Mouse (Mus musculus): ENCODE measurements around the gene Angpt4.

DNA sequence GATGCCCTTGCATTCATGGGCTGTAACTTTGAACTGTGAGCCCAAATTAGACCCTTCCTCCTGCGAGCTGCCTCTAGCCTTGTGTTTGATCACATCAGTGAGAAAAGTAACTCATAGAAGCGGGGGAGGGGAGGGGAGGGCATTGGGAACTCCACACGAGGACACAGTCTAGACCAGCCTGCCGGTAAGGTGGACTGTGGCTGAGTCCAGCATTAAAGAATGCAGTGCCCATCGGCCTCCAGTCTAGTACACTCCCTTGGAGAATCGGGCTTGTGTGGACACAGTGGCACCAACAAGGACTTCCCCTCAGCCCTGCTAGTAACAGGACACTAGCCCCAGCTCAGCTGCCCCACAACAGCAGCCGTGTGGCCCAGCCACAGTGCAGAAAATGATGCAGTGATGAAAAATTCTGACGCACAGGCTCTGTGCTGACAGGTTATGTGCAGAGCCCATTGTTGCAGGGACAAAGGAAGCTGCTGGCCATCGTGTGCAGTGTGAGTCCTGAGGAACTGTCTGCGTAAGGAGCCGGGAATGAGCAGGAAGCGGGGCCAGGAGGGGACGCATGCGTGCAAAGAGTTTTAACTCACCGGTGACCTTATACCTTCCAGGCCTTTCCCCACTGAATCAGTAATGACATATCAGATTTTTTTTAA is 17.8 kb upstream of the Angpt4 start:
- TF ChIP-seq EP300 (IDR thresholded peaks at IDR 0.05; ENCODE audit: insufficient read depth, low read depth, low read length) (no peak), CTCF (IDR thresholded peaks at IDR 0.05; ENCODE audit: low read depth, low read length) (no peak), POLR2A (IDR thresholded peaks at IDR 0.05; ENCODE audit: insufficient read depth, low read length) (no peak)
